Mouse (Mus musculus) heart, embryonic 10.5 days (tissue): ENCODE measurements around the gene Rack1. TPM values are rescaled to one million over a fixed set of nuclear protein-coding genes. Genes with fewer than 3 reads are reported as not detected.
"Not testable (repeated sequence)": the region's sequence is repeated elsewhere in the genome, so short reads cannot be mapped to it uniquely, and the experiment has no call there.

Experiments
- DNase-seq: peaks from one replicate; pipeline ENCODE4 v3.0.0-alpha.2; 2017; ENCODE audit warnings: low spot score
- H3K27ac ChIP-seq: fragments of 300-500 bp; sonication (generic); 2 replicates; pipeline ENCODE4 v1.5.1; 2016; ENCODE audit warnings: mild to moderate bottlenecking
- H3K27me3 ChIP-seq: fragments of 300-500 bp; sonication (generic); 2 replicates; pipeline ENCODE4 v1.6.1; 2016; ENCODE audit warnings: mild to moderate bottlenecking; ENCODE audit not compliant: poor library complexity, insufficient read depth, severe bottlenecking
- H3K36me3 ChIP-seq: fragments of 300-500 bp; sonication (generic); 2 replicates; pipeline ENCODE4 v1.6.1; 2016; ENCODE audit warnings: mild to moderate bottlenecking, moderate library complexity
- H3K4me1 ChIP-seq: fragments of 300-500 bp; sonication (generic); 2 replicates; pipeline ENCODE4 v1.6.1; 2016; ENCODE audit warnings: mild to moderate bottlenecking
- H3K4me3 ChIP-seq: fragments of 300-500 bp; sonication (generic); 2 replicates; pipeline ENCODE4 v1.5.1; 2016; ENCODE audit warnings: mild to moderate bottlenecking, moderate library complexity
- H3K9me3 ChIP-seq: fragments of 300-500 bp; sonication (generic); 2 replicates; pipeline ENCODE4 v1.6.1; 2016; ENCODE audit warnings: mild to moderate bottlenecking, moderate library complexity
- WGBS: fragments of 180-500 bp; shearing (Covaris S2); methylation state at CpG from one replicate; pipeline ENCODE4 v1.1.7; 2016; 5-methylcytosine and 5-hydroxymethylcytosine counted together
- polyA plus RNA-seq: library from polyadenylated mRNA; unstranded; fragments of >200 nt; fragmentation: Nextera tagmentation; extraction: Ambion mirVana; gene quantifications from 2 replicates; pipeline ENCODE4 v1.2.1, GENCODE M21; 2016

Rack1 gene
- polyA plus RNA-seq, 1 experiment from 2014 or later: 712 TPM

DNA sequence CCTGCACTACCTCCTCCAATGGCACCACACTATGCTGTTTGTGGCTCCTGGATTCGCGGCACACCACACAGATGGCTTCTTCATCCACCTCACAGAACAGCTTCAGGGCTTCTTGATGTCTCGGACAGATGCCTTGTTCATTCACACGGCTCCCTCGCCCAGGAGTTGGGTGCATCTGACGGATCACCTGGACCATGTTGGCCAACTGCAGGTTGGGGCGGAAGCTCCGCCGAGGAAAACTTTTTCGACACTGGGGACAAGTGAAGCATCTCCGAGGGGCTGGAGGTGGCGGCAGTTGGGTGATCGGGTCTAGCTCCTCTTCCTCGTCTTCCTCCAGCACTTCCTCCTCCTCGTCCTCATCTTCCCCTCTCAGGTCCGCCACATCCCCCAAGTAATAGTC lies 15.7 kb downstream of the Rack1 start:
- Histone ChIP-seq H3K4me1 (peaks cover 15% of the 10 kb centered on the region), H3K4me3 (peak overlapping the region; percentile 95), H3K27ac (peak overlapping the region; percentile 97; the same call in 1 of the 2 replicates), H3K27me3 (no peaks in the 10 kb centered on the region), H3K9me3 (no peaks in the 10 kb centered on the region), H3K36me3 (peaks cover 39% of the 10 kb centered on the region)
- WGBS: 79% methylated on average over 16 of the region's 16 CpGs
- no peak for DNase-seq

DNA sequence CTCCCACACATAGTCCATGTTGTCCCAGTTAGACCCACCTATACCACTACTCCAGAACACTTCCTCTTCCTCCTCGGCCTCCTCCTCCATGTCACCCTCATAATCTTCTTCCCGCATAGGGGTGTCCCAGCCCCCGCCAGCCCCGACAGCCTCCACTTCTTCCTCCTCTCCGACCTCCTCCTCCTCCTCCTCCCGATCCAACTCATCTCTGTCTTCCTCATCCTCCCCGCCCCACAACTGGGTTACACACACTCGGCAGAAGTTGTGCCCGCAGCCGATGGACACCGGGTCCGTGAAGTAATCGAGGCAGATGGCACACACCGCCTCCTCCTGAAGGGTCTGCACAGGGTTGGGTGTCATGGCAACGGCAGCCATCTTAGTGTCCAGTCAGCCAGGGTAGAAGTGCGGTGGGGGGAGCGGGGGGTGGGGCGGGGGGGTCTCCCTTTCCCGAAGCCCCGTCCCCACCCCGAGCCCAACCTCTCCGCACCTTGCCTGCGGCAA lies 16.2 kb downstream of the Rack1 start:
- 5% methylated on average over 23 of the region's 23 CpGs for WGBS
- Histone ChIP-seq H3K27me3 (no peaks in the 10 kb centered on the region), H3K9me3 (no peaks in the 10 kb centered on the region), H3K4me3 (peak overlapping the region; percentile 95), H3K27ac (peak overlapping the region; percentile 97), H3K4me1 (peaks cover 15% of the 10 kb centered on the region), H3K36me3 (peaks cover 34% of the 10 kb centered on the region)
- DNase-seq: peak; percentile 86

DNA sequence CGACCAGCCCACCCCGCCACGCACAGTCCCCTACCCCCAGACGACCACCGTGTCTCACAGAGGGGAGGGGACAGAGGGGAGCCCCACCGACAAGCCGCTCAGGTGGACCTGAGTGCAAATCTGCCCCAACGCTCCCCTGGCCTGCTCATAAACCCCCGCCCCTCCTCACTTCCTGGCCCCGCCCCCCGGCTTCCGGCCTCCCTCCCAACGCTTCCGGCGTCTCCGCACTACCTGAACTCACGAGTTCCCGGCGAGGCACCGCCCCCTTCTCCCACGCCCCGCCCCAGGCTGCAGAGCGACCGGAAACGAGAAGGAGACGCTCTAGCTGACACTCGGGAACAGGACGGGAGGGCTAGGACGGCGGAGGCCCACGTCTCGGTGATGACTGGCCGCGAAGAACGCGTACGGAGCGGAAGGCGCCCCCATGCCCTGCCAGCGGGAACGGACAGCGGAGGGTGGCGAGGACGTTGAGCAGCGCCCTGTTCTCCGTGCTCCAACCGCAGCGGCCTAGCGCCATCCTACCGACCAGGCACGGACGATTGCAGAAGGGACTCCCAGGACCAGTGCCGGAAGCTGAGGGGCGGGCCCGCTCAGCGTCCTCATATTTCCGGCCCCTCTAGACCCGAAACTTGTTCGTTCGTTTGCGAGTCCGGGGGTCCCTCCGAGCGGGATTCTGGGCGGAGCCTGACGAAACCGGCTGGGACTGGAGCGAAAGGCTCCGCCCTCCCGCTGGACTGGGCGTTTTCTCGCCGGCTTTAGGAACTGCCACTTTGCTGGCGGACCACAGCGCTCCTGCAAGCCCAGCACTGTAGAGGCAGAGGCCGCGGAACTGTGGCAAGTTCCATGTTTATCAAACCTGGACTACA lies 16.9 kb downstream of the Rack1 start, which contains the start of gene Trim41:
Gene Trim41, minus strand, starts transcription at position 554 of the 866 bp plus-strand sequence.
- H3K9me3 ChIP-seq: no peaks in the 10 kb centered on the region
- H3K4me1 ChIP-seq: peaks cover 15% of the 10 kb centered on the region
- H3K4me3 ChIP-seq: peak within 1 kb of the TSS; percentile 95
- WGBS: under 1% methylated on average over 73 of the region's 77 CpGs
- no peaks in the 10 kb centered on the region for H3K27me3 ChIP-seq
- H3K36me3 ChIP-seq: peaks cover 27% of the 10 kb centered on the region
- peak; percentile 99 for DNase-seq
- H3K27ac ChIP-seq: peak within 1 kb of the TSS; percentile 97

DNA sequence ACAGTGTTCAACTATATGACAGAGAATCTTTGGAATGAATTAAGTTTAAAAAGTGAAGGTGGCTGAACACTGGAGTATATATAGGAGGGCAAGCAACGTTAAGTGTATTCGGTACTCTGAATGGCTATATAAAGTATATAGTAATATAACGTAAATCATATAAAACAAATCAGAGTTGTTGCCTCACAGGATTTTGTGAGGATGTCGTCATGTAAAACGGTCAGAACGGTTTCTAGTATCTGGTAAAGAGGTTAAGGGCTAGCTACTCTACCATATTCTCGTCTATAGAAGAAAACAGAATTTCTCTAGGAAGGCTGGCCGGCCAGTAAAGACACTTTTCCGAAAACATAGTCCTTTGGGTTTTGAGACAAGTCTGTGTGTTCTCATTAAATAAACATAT lies 17.7 kb downstream of the Rack1 start:
- Histone ChIP-seq H3K4me1 (peaks cover 15% of the 10 kb centered on the region), H3K27me3 (no peaks in the 10 kb centered on the region), H3K27ac (peak overlapping the region; percentile 97), H3K4me3 (peak overlapping the region; percentile 95), H3K9me3 (no peaks in the 10 kb centered on the region), H3K36me3 (peaks cover 20% of the 10 kb centered on the region; the same call in 1 of the 2 replicates)
- DNase-seq: no peak
- 9% methylated on average over 9 of the region's 9 CpGs for WGBS

DNA sequence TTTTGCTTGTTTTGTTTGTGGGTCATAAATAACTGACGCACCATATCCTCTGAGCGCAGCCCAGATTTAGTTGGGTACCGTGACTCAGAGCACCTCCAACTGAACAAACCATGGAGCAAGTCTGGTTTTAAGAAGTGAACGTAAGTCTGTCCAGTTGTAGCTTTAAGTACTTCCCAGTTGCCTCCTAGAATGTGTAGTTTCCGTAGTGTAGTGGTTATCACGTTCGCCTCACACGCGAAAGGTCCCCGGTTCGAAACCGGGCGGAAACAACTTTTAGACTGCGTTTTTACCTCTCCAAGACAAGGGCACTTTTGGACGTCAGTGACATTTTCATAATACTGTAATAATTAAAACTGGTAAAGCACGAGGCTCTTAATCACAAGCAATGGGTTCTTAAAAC lies 18.2 kb downstream of the Rack1 start:
- DNase-seq: peak; percentile 91
- under 1% methylated on average over 16 of the region's 16 CpGs for WGBS
- Histone ChIP-seq H3K4me3 (peak overlapping the region; percentile 95), H3K27ac (peak overlapping the region; percentile 97; the same call in 1 of the 2 replicates), H3K9me3 (no peaks in the 10 kb centered on the region), H3K36me3 (peaks cover 15% of the 10 kb centered on the region; the same call in 1 of the 2 replicates), H3K27me3 (no peaks in the 10 kb centered on the region), H3K4me1 (peaks cover 15% of the 10 kb centered on the region)

DNA sequence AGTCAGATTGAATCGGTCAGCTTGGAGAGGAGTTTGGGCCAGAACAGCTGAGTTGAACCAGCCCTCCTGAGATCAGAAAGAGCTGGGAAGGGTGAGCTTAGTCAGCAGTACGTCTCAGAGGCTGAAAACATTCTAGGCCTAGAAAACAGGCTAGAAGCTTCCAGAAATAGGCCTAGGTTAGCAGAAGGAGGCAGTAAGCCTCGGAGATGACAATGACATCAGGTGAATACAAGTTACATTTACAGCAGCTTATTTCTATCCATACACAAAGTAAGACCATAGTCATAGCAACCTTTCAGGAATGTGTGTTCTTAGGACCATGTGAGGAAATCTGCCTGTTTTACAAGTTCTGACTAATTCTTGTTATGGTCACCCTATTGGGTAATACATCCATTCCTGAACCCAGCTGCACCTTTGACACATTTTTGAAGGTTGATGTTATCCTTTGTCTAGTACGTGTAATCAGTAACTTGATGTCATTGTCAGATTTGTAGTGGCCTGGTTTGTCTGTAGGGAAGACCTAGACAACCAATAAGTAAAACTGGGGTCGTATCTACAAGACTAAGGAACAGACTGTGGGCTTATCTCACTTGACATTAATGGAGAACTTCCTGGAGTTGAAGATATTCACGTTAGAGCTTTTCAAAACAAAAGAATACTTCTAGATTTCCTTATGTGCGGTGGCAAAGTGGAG lies 19.6 kb downstream of the Rack1 start:
- 63% methylated on average over 7 of the region's 7 CpGs for WGBS
- H3K4me3 ChIP-seq: no peak overlapping the region
- peaks cover 10% of the 10 kb centered on the region; the same call in 1 of the 2 replicates for H3K36me3 ChIP-seq
- peaks cover 15% of the 10 kb centered on the region for H3K4me1 ChIP-seq
- H3K9me3 ChIP-seq: no peaks in the 10 kb centered on the region
- H3K27ac ChIP-seq: no peak overlapping the region
- H3K27me3 ChIP-seq: peaks cover 7% of the 10 kb centered on the region
- DNase-seq: no peak

DNA sequence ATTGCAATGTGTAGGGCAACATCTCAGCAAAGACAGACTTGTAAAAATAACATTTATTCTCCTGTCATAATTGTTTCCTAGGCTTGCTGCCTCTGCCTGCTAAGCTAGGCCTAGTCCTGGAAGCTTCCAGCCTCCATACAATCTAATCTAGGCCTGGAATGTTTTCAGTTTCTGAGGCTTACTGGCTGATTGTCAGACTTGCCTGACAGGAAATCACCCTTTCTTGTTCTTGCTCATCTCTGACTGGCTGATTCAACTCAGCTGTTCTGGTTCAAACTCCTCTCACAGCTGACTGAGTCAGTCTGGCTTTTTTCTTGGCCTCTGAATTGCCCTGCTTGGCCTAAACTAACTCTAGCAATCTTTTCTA lies 20.2 kb downstream of the Rack1 start:
- peaks cover 12% of the 10 kb centered on the region for H3K4me1 ChIP-seq
- H3K36me3 ChIP-seq: peaks cover 5% of the 10 kb centered on the region; the same call in 1 of the 2 replicates
- no peaks in the 10 kb centered on the region for H3K9me3 ChIP-seq
- no peak overlapping the region for H3K4me3 ChIP-seq
- H3K27me3 ChIP-seq: peaks cover 11% of the 10 kb centered on the region
- DNase-seq: no peak
- 0 out of 2 replicates have a peak overlapping the region, but pooled peaks have one; percentile 29 for H3K27ac ChIP-seq

DNA sequence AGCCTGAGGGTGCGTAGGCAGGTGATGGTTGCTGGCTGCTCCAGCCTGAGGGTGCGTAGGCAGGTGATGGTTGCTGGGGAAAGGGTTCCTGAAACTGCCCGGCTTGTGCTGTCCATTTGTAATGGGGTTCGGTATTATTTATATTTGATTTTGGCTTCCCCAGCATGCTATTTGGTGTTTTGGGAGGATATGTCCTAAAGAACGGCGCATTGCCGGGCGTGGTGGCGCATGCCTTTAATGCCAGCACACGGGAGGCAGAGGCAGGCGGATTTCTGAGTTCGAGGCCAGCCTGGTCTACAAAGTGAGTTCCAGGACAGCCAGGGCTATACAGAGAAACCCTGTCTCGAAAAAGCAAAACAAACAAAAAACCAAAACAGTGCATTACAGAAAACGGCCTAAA lies 21.2 kb downstream of the Rack1 start:
- H3K9me3 ChIP-seq, H3K36me3 ChIP-seq, H3K4me3 ChIP-seq, DNase-seq, H3K4me1 ChIP-seq, H3K27ac ChIP-seq: not testable (repeated sequence)
- H3K27me3 ChIP-seq: peaks cover 11% of the 10 kb centered on the region
- WGBS: 75% methylated on average over 14 of the region's 14 CpGs

DNA sequence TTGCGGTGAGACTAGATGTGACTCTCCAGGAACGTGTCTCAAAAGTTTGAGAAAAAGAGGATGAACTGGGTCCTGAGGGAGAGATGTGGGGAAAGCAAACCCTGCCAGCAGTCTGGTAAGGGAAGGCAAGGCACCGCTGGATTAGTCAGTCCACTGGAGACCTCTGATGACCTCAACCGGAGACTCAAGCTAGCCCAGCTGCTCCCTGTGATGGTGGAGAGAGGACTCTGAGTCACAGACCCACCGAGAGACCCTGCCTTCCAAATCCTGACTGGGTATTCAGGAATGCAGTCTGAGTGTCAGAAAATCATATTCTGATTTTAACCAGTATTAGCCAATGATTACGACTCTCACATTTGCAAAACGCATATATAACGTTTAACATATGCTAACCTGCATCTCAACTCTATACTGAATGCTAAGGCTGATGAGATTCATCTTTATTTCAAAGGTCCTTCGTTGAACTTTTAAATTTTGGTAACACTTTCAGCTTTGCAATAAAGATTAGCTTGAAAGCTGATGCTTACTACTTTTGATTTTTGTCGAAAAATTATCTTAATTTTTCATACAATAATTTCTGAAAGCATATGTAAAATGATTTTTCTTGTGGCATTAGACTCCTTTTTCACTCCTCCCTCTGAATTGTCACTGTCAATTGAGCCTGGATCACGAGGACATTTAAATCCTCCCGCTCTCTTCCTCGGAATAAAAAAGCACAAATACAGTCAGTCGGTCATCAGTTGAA lies 22.8 kb downstream of the Rack1 start:
- Histone ChIP-seq H3K9me3 (no peaks in the 10 kb centered on the region), H3K4me3 (peak overlapping the region; percentile 56), H3K36me3 (no peaks in the 10 kb centered on the region), H3K27me3 (peaks cover 11% of the 10 kb centered on the region), H3K27ac (no peak overlapping the region), H3K4me1 (no peaks in the 10 kb centered on the region; the same call in 1 of the 2 replicates)
- 39% methylated on average over 14 of the region's 14 CpGs for WGBS
- DNase-seq: no peak

DNA sequence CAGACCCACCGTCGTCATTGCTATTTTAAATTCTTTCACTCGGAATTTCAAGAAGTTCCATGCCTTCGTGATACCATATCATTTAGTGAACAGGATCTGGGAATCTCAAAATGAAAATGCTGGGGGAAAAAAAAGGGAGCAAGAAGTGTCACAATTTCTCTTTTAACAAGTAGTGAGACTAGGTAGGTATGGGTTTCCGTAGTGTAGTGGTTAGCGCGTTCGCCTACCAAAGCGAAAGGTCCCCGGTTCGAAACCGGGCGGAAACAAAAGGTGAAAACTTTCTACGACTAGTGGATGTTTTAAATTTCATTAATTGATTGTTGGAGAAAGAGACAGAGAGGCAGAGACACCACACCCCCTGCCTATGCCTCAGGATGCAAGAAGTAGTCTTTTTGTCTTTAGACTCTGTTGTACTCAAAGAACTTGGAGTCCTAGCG lies 23.4 kb downstream of the Rack1 start:
- no peaks in the 10 kb centered on the region for H3K9me3 ChIP-seq
- under 1% methylated on average over 15 of the region's 15 CpGs for WGBS
- no peak overlapping the region for H3K27ac ChIP-seq
- H3K27me3 ChIP-seq: peaks cover 11% of the 10 kb centered on the region
- no peaks in the 10 kb centered on the region; the same call in 1 of the 2 replicates for H3K4me1 ChIP-seq
- H3K4me3 ChIP-seq: peak overlapping the region; percentile 56
- peak; percentile 89 for DNase-seq
- H3K36me3 ChIP-seq: no peaks in the 10 kb centered on the region

DNA sequence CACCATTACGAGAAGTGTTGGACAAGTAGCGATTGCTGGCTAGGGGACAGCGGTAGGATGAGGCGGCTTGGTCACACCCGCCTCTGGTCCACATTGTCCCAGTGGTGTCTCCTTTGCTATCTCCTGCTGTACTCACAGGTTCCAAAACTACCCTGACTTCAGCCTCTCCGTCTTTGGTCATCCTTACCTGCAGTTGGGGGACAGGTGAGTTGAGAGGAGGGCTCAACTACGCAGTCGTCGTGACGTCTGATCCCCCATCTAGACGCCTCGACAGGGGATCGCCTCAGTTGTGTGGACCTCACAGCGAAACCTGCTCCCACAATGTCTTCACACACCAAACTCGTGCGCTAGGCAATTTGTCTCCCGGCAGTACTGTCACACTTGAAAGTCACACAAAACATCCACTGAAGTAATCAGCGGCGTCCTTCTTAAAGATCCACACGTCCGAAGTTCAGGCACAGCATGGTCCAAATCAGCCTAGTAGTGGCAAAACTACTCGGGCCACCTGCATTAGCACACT lies 24.2 kb downstream of the Rack1 start:
- no peak for DNase-seq
- WGBS: 3% methylated on average over 22 of the region's 22 CpGs
- peak overlapping the region; percentile 56 for H3K4me3 ChIP-seq
- no peaks in the 10 kb centered on the region for H3K9me3 ChIP-seq
- H3K36me3 ChIP-seq: no peaks in the 10 kb centered on the region
- H3K27ac ChIP-seq: no peak overlapping the region
- H3K4me1 ChIP-seq: no peaks in the 10 kb centered on the region; the same call in 1 of the 2 replicates
- peaks cover 11% of the 10 kb centered on the region for H3K27me3 ChIP-seq
